Mouse (Mus musculus): ENCODE measurements around the gene Tsga10ip.
"Not testable (repeated sequence)": the region's sequence is repeated elsewhere in the genome, so short reads cannot be mapped to it uniquely, and the experiment has no call there.

The Tsga10ip gene

GRCm38 (mm10) chr19:5424092-5424781, 21.9 kb upstream of the Tsga10ip start:
- DNase-seq (ENCODE audit: low spot score) = peak; percentile 43

DNA sequence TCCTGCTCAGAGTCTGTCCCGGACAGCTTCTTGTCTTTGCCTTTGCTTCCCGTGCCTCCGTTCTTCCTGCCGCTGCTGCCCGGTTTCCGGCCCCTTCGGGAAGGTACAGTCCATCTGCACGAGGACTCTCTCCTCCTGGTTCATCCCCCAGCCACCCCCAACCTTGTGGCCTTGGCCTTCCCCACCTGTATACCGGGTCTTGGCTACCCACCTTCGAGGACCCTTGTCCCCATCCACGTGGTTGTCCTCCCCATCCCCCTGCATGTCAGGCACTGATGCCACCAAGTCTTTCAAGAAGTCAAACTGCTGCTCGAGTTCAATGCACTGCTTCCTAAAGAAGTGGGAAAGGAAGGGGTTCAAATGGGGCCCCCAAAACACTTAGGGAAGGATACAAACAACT, 21.2 kb upstream of the Tsga10ip start:
- DNase-seq (ENCODE audit: low spot score) = no peak

DNA sequence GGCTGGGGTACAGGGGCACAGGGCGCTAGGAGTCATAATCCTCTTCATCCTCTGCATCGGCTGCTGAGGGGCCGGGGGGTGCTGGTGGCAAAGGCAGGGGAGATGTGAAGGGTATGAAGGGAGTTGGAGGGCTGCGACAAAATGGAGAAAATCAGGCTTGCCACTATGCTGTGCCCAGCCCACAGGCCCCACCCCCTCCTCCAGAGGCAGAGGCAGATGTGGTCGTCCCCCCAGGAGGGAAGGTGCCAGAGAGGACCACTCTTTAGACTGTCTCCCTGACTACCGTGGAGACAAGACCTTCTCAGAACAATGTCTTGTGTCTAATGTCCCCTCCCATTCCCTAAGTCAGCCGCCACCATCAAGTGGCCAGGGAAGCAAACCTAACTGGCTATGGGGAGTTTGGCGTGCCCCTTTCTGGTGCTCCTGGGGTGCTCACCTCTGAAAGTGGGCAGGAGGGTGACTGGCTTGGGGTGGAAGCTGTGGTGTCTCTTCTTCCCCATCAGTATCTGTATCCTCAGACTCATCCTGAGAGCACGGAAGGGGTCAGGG, 20.6 kb upstream of the Tsga10ip start:
- no peak for DNase-seq (ENCODE audit: low spot score)

DNA sequence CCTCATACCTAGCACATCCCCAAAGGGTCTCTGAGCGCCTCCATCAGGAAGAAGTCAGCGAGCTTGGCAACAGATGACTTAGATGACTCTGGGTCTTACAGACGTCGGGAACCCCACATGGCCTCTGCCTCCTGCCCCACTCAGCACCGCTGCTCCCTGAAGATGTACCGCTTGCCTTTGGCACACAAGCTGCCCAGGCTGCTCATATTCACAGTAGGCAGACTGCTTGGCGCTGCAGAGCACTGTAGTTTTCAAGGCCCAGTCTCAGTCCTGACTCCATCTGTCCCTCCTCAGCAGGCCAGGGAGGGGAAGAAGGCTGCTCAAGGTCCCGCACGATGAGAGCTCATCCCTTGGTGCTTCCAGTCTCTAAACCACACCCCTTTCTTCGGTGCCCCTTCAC, 19.9 kb upstream of the Tsga10ip start:
- no peak for DNase-seq (ENCODE audit: low spot score)

GRCm38 (mm10) chr19:5421784-5422183, 19.5 kb upstream of the Tsga10ip start:
- no peak for DNase-seq (ENCODE audit: low spot score)

DNA sequence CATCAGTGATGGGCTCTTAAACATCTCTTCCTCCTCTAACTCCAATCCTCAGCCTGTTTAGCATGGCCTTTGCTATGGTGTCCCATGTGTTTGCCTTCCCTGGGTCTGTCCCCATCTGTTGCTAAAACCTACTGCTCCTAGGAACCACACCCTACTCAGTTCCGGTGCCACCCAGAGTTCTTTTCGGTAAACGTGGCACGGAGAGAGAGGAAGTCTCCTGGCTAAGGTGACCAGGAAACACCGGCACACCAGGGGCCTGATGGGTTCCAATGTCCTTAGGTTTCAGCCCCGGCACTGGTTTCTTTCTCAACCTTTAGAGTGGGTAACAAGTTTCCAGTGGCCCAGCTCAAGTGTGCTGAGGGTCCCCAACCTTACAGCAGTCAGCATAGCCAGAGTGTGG, 18.3 kb upstream of the Tsga10ip start:
- no peak for DNase-seq (ENCODE audit: low spot score)

DNA sequence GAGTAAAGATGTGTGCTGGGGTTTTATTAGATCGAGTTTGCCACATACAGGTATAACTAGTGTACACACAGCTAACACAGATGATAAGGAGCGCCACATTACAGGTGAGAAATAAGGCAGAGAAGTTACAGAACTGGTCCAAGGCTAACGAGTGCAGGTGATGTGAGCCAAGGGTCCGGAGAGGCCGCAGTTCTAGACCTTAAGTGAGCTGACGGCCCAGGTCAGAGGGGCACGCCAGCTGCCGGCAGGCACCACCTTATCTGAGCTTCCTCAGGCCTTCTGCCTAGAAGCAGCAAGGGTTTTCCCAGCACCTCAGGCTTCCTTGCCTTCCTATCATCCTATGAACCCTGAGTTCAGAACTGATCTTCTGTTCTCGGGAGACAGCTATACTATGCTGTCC, 17.3 kb upstream of the Tsga10ip start:
- DNase-seq (ENCODE audit: low spot score) = no peak

DNA sequence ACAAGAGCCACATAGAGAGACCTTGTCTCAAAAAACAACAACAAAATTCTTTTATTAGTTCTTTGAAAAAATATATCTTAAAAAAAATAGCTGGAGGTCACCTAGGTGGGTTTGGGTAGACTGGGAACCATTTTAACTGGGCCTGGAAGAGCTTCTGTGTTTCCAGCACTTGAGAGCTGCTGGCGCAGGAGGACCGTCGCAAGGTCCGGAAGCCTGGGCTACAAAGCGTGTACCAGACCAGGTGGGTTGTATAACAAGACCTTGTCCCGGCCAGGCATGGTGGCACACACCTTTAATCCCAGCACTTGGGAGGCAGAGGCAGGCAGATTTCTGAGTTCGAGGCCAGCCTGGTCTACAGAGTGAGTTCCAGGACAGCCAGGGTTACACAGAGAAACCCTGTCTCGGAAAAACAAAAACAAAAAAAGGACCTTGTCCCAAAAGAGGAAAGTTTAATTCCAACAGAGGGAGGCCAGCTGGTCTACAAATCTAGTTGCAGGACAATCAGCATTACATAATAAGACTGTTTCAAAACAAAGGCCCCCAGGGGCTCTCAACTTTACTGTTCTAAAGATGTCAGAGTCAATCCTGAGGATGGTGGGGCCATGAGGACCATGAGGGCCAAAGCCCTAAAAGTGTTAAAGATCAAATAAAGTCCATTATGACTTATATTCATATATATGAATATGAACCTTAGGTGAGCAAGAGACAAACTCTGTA, 16.6 kb upstream of the Tsga10ip start:
- no peak for DNase-seq (ENCODE audit: low spot score)

- DNase-seq (ENCODE audit: low spot score) = no peak
Observed at GRCm38 (mm10) chr19:5414534-5414957, 12.2 kb upstream of the Tsga10ip start.

GRCm38 (mm10) chr19:5413840-5414239, 11.5 kb upstream of the Tsga10ip start:
- no peak for DNase-seq (ENCODE audit: low spot score)

DNA sequence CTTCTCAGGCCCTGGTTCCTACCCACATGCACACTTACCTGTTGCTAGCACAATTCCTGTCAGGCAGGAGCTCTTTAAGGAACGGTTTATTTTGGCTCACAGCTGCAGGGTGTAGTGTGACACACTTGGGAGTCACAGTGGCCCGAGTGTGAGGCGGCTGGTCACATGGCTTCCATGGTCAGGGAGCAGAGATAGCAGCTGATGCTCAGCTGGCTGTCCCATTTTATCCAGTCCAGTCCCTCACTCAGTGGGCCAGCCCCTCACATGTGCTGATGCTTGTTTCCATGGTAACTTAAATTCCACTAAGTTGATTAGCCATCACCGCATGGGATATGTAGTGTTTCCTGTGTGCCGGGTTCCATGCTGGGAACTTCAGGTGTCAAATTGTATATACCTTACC, 9.6 kb upstream of the Tsga10ip start:
- DNase-seq (ENCODE audit: low spot score) = no peak

DNA sequence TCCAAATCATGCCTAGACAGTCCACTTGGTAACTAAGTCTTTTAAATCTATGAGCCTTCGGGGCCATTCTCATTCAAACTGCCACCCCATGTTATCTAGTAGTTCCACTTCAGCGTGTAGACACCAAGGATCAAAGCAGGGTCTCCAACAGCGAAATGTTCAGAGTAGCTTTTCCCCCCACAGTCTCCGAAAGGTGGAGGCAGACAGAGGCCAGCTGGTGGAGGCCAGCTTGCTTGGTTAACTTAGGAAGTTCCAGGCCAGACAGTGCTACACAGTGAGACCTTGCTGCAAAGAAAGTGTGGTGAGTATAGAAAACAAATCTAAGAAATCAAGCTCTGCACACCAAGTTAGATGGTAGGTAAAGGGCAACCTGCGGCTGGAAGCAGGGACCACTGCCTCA, 8.3 kb upstream of the Tsga10ip start:
- DNase-seq (ENCODE audit: low spot score) = no peak

DNA sequence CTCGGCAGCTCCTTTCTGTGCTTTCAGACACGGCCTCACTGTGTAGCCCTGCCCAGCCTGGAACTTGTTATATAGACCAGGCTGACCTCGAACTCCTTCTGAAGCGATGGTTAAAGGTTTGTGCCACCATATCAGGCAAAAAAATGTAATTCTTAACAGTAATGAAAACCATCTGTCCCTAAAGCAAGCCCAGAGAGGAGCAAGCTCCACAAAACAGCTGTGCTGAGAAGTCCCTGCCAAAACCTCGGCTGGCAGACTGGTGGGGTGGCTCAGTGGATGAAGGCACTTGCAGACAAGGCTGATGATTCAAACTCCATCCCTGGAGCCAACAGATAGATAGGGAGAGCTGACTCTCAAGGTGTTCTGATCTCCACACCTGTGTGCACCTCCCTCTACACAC, 6.7 kb upstream of the Tsga10ip start:
- DNase-seq (ENCODE audit: low spot score) = no peak

- DNase-seq (ENCODE audit: low spot score) = no peak
Observed at GRCm38 (mm10) chr19:5408057-5409001, 6.0 kb upstream of the Tsga10ip start.

DNA sequence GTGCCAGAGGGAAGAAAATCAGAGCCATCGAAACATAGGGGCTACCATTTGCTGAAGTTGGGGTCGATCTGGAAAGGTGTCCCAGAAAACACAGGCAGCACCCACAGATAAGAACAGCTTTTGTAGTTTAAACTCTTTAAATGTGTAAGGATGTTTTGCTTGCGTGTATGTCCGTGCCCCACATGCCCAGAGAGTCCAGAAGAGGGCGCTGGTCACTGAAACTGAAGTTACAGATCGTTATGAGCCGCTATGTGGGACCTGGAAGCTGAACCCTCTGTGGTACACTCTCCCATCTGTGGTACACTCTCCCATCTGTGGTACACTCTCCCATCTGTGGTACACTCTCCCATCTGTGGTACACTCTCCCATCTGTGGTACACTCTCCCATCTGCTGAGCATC, 4.8 kb upstream of the Tsga10ip start:
- DNase-seq (ENCODE audit: low spot score) = no peak

DNA sequence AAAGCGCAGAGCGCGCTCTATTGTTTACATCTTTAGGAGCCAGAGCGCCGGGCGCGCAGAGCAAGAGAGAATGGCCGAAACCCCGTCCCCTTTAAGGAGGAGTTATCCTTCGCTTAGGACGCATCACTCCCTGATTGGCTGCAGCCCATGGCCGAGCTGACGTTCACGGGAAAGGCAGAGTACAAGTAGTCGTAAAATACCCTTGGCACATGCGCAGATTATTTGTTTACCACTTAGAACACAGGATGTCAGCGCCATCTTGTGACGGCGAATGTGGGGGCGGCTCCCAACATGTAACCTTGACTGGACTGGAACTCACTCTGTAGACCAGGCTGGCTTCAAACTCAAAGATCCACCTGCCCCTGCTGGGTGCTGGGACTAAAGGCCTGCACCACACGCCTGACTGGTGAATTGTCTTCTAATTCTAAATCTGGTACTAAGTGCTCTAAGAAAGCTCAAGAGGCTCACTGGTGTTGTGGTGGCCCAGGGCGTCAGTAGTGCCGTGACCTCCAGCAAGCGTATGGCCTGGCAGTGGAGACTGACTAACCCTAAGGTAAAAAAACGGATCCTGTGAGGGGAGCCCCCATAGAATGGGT, 4.3 kb upstream of the Tsga10ip start:
- DNase-seq (ENCODE audit: low spot score) = not testable (repeated sequence)

- no peak for DNase-seq (ENCODE audit: low spot score)
Observed at GRCm38 (mm10) chr19:5405924-5406323, 3.6 kb upstream of the Tsga10ip start.

GRCm38 (mm10) chr19:5401073-5401472, 1.3 kb downstream of the Tsga10ip start:
- not testable (repeated sequence) for DNase-seq (ENCODE audit: low spot score)

DNA sequence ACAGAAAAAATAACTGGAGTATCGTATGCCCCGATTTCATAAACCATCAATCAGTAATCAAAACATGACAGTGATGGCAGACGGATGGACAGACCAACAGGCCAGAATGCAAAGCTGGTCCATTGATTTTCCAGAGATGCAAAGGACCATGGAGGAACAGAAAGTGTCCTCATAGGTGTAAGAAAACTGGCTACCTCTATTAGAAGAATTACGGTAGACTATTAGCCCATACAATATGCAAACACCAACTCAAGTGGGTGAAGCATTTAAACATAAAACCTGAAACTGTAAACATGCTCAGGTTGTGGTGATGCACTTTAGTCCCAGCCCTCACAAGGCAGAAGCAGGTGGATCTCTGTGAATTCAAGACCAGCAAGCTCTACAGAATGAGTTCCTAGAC, 7.0 kb downstream of the Tsga10ip start:
- no peak for DNase-seq (ENCODE audit: low spot score)

DNA sequence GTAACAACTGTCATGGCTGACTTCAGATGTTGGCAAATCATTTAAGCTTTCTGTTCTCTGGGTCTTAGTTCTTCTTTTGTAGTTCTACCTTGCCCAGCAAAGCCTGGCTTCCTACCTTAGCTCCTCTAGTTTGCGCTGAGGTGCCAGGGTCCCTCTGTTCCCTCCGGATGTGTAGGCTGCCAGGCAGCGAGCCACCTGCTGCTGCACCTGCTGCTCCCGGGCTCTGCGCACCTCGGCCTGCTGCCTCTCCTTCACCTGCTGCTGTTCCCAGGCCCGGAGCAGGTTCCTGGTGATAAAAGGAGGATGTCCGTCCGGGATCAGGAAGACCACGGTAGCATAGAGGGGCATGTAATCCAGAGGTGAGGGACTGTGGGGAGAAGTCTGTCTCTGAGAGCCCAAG, 8.2 kb downstream of the Tsga10ip start:
- DNase-seq (ENCODE audit: low spot score) = no peak

DNA sequence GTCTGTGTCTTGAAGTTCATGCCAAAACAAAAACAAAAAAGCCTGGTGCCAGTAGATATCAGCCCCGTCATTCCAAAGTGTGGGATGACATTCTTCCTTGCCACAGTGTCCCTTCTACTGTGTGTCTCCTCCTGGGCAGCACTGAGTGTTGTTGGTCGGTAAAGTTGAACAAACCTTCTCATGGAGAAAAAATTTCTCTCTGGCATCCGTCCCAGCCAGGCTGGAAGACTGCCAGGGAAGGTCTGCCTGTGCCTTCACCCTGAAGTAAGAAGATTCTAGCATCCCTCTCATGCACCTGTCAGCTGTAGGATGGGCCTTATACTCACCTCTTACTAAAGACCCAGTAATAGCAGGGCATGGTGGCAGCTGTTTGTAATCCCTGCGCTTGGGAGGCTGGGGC, 9.4 kb downstream of the Tsga10ip start:
- DNase-seq (ENCODE audit: low spot score) = no peak

DNA sequence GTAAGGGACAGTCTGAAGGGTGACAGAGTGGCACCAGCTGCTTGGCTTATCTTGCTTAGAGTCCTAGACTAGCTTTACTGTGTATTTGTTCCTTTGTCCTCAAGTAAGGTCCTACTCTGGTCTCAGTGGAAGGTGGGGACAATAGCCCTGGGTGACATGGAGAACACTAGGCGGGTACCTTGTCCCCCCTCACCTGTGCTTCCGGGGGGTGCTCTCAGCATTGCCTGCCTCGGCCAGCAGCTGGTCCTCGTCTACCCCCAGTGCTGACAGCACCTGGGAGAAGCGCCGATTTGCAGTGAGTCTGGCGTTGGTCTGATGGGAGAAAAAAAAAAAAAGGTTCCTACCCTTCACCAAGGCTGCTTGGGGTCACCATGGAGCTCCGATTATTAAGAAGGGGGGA, 11.9 kb downstream of the Tsga10ip start:
- no peak for DNase-seq (ENCODE audit: low spot score)

Data from urinary bladder, postnatal 10 days (tissue).